Comparison of ENCODE assay signal across 14 mouse cellular contexts in the genomic region with DNA sequence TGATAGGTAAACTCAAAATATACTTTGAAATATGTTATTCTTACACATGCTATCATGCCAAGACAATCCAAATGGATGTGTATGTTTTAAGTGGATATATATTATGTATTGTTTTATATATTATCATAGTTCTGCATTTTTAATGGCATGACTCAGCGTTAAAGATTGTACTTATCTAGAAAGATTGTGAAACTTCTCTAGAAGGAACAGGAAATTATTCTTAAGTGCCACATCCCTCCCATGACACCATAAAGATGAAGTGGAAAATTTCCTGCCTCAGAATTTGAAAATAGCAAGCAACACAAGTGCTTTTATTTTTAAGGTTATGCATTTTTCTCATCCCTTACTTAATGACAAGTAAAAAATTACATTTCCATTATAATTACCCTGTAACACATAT.
"Had no signal": no experiment of that assay in that cellular context is flagged by ENCODE, and none has a peak within 500 bp of the region (broad histone marks: within the 10 kb centered on the region; RNA-seq: fewer than 3 reads in every experiment).

No protein-coding gene starts in this region.

- H3K4me3 ChIP-seq: midbrain, embryonic 10.5 days; midbrain, embryonic 12.5 days; neural tube, embryonic 12.5 days; stomach, embryonic 15.5 days had no signal

- DNase-seq: lung, adult 18-20 months; lung, embryonic 14.5 days; lung, postnatal 10 days; lung, postnatal 4 days; midbrain, embryonic 14.5 days; right cerebral cortex, postnatal 14 days; thymus, adult 2 months; thymus, postnatal 25 days had no signal

- H3K27ac ChIP-seq: midbrain, embryonic 10.5 days; midbrain, embryonic 12.5 days; neural tube, embryonic 12.5 days; stomach, embryonic 15.5 days; stomach, postnatal 0 days had no signal

- H3K4me1 ChIP-seq: midbrain, embryonic 10.5 days; midbrain, embryonic 12.5 days; neural tube, embryonic 12.5 days; stomach, embryonic 15.5 days had no signal

- ATAC-seq: midbrain, embryonic 16.5 days had no signal

- H3K27me3 ChIP-seq: midbrain, embryonic 12.5 days; neural tube, embryonic 12.5 days; stomach, embryonic 15.5 days had no signal
